Mouse (Mus musculus) adrenal gland, adult (tissue): ENCODE results near the gene Kmt2a.

ENCODE experiments used
- DNase-seq, 2 experiments: peaks; one replicate each; pipeline ENCODE4 v3.0.0; 2022 to 2023; ENCODE audit warnings: low spot score in 1 of 2; ENCODE audit not compliant: inconsistent age in 2 of 2

Gene Kmt2a

DNA sequence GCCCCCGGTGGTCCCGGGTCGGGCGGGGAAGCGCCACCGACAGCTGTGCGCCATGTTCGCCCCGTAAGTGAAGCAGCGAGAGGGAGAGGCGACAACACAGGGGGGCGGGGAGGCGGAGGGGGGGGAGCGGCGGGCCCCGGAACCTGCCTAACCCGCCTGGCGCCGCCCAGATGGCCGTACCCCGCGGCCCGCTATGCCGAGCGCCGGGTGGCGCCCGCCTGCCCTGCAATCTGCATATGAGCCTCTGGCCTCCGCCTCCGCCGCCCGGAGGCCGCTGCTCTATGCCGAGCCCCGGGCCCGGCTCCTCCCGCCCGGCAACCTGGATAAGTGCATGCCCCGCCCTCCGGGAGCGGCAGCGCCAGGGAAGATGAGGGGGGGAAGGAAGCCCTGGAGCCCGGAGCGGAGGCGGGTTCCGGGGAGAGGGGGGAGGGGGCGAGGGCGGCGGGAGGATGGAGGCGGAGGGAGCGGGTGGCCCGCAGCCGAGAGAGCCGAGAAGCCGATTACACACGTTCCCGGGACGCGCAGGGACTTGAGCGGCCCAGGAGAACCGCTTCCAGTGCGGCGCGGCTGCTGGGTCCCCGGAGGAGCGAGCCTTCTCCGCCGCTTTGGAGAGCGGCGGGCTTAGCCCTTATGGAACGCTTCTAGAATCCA lies at the start of gene Kmt2a:
TSS of gene Kmt2a (minus strand) at position 76 of the 651 bp plus-strand sequence.
- peak; percentile 98 to 100 for DNase-seq

DNA sequence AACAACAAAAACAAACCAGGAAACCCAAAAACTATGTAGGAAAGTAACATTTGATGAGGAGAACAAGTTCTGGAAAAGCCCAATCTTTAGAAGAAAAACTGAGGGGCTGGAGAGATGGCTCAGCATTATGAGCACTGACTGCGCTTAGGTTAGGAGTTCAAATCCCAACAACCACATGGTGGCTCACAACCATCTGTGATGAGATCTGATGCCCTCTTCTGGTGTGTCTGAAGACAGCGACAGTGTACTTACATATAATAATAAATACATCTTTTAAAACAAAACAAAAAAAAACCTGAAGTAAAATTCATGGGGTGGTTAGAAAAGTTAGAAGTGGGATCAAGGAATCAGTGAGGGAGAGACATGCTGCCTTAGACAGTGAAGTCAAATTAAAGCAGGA lies 40.4 kb upstream of the Kmt2a start:
- no peak for DNase-seq

DNA sequence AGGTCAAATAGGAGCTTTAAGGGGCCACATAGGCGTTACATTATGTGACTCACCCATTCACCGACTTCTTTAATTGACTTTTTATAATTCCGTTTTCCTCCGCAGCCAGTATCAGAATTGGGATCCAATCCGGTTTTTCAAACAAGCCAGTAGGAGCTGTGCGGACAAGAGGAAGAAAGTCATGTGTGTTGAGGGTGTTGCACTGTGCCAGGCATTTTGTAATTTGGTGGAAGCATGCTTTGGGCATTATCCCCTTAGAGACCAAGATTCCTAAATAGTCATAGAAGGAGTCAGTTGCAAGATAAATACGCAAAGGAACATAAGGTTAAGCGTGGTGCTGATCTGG lies 40.0 kb upstream of the Kmt2a start:
- DNase-seq, result no peak

DNA sequence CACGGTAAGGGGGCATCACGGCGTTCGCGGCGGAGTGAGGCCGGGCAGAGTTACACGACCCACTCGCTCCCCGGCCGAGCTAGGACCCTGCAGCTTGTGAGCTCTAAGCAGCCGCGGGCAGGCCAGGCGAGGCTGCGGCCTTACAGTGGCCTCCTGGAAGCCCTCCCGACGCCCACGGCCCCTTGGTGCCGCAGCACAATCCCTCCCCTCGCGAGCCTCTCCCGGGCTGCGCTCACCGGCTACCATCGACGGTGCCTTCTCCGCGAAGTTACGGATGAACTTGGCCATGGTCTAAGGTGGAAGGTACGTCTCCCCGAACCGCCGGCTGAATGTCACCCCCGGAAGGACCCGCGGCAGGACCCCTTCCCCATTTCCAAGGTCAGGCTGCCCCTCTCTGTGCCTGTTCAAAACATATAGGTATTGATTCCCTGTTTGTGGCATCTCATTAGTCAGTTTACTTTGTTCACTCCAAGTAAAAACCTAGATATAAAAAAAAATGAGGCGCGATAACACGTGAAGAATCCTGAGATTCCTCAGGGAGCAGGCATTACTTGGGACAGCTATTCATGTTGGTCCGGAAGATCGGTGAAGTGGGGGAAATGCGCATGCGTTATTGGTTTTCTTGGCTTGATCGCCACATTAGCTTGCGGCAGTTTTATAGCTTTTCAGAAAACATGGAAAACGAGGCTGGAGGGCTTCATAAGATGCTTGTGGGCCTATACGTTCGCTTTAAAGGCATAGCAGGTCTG lies 39.5 kb upstream of the Kmt2a start, which contains the start of gene Atp5l:
TSS of gene Atp5l (minus strand) at position 369 of the 749 bp plus-strand sequence.
- peak; percentile 89 to 98 for DNase-seq

DNA sequence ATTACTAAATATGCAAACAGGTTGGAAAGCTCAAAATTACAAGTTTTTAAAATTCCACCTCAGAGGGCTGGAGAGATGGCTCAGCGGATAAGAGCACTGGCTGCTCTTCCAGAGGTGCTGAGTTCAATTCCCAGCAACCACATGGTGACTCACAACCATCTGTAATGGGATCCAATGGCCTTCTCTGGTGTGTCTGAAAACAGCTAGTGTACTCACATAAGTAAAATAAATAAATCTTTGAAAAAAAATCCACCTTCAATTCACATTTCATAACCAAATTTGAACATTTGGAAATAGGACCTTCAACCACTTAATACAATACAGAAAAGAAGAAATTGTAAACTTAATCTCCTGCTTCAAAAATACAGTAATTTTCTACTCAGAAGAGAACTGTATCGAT lies 38.5 kb upstream of the Kmt2a start:
- no peak for DNase-seq

DNA sequence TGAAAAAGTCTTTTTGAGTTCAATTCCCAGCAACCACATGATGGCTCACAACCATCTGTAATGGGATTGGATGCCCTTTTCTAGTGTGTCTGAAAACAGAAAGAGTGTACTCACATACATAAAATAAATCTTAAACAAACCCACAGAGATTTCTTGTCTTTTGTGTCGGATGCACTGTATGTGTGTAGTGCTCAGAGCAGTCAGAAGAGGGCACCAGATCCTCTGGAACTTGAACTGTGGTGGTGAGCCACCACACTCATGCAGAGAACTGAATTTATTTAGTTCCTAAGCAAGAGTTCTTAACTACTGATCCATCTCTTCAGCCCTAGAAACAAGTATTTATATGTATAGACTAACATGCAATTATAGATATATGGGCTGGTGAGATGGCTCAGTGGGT lies 35.1 kb upstream of the Kmt2a start:
- peak; percentile 18 to 68 for DNase-seq

DNA sequence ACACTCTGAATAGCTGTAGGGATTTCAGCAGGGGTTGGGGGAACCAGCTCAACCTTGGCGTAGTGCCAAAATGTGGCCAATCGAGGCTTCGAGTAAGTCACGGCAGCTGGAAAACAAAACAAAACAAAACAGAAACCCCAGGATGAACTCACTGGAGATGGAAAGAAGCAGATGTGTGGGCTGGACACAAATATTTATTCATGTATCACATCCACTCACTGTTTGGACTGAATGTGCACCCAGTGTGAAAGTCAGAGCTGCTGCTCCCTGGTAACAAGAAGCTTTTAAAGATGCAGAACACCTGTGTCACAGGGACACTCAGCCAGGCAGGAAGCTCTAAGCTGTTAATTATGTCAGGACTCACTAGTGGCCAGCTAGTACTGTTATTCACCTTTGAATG lies 33.6 kb upstream of the Kmt2a start:
- DNase-seq, result peak in 1 of 2 experiments; percentile 35

DNA sequence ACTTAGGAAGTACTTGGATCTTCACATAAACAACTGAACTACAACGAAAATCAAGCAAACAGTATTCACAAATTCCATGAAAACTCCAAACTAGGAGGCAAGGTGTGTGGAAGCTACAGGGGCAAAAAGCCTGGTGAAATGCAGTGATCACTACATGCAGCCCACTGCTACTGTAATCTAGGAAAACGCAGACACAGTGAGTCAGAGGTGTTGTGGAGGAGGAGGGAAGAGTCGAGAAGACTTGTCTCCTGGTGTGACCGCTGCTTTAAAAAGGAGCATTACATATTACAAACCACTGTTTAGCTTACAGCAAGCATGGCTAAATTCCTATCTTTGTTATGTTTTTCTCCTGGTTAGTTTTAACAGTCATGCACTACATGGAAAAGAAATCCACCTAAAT lies 30.3 kb upstream of the Kmt2a start:
- no peak for DNase-seq

DNA sequence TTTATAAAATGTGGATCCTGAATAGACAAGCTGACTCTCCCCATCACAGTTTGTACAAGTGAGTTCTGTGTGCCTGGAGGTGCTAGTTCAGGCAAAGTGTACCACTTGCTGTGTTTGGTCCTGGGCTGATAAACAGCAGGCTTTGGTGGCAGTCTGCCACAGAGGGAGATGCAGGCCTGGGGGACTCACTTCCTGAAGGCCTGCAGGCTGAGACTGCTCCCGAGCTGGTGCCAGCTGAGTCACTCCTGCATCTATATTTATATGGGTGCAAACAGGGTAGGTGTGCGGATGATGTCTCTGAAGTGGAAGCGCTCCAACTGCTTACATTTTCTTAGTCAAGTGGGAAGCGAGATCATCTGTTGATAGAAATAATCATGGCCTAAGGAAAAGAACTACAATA lies 24.5 kb upstream of the Kmt2a start:
- DNase-seq, result peak in 1 of 2 experiments; percentile 43

DNA sequence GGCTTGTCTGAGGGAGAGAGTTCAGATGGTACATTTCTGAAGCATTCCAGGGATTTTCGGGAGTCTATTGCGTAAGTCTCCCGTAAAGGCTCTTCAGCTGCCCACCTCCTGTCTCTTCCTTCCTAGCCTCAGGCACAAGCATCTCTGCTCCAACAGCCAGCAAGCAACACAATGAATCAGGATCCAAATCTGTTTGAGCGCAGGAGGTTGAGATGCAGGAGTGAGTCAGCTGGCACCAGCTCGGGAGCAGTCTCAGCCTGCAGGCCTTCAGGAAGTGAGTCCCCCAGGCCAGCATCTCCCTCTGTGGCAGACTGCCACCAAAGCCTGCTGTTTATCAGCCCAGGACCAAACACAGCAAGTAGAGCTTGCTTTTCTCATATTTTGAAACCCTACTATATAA lies 23.9 kb upstream of the Kmt2a start:
- peak; percentile 77 to 85 for DNase-seq

DNA sequence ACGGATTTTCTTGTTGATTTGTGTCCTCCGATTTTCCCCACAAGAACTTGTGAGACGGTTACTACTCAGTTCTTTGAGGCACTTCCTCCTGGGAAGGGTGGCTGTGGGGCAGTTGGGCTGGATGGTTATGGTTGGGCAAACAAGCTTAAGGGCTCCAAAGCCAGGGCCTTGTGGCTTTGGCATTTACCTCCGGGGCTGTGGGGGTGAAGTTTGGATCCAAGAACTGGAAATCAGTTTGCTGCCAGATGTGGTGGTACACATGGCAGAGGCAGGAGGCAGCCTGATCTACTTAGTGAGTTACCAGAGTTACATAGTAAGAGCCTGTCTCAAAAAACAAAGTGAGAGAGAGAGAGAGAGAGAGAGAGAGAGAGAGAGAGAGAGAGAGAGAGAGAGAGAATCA lies 22.8 kb upstream of the Kmt2a start:
- DNase-seq, result no peak

DNA sequence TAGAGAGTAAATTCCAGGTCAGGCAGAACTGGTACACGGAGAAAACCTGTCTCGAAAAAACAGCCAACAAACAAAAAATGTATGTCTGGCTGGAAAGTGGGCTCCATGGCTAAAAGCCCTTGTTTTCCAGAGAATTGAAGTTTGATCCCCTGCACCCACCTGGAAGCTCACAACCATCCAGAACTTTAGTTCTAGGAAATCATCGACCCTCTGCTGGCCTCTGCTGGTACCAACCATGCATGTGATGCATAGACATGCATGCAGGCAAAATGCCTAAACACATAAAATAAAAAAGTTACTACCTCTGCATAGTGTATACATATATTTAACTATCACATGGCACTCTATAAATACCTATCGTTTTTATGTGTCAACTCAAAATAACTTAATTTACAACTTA lies 19.3 kb upstream of the Kmt2a start:
- peak in 1 of 2 experiments; percentile 57 for DNase-seq

DNA sequence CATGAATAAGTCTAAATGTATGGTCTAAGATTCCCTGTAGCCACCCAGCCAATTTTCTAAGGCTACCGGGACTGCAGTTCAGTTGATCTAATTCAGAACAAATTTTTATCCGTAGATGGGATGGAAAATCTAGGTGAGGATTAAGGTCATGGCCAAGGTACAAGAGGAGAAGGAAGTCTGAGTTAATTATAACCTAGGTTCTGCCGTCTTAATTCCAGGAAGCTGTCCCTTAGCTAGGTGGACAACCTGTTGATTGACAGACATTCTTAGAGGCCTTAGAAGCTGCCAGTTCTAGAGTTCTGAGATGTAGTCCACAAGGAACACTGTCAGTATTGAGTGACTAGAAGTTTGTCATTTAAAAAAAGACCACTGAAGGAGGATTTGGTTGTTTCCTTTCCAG lies 18.6 kb upstream of the Kmt2a start:
- no peak for DNase-seq

DNA sequence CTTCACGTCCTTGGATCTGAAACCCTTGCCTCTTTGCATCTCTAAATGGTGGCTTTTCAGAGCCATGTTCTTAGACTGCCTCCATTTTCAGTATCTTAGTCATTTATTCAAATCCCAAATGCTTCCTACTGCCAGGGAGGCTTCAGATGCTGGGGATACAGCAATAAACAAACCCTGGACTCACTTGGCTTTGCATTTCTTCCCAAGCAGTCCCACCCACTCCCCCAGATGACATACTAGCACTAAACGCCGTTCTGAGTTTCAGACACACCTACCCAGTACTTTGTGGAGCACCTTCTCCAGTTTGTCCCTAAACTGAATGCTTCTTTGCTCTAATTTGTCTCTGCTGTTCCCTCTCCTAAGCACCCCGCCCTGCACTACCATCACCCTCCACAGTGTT lies 15.9 kb upstream of the Kmt2a start:
- no peak for DNase-seq

DNA sequence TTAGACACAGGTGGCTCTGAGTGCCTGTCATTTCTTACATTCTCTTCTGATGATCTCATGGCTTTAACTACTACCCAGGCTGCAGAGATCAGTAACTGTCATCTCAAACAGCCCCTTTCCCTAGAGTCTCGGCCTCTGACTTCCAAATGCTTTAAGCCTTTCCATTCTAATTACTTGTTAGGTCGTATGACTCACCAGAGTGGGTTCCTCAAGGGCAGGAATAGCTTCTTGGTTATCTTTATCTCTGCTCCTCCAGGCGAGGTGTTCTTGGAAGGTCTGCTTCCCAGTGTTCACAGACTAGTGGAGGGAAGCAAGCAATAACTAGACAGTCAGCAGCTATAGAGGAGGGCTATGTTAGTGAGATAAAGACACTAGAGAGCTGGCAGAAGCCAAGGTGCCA lies 11.6 kb upstream of the Kmt2a start:
- DNase-seq, result peak in 1 of 2 experiments; percentile 33

DNA sequence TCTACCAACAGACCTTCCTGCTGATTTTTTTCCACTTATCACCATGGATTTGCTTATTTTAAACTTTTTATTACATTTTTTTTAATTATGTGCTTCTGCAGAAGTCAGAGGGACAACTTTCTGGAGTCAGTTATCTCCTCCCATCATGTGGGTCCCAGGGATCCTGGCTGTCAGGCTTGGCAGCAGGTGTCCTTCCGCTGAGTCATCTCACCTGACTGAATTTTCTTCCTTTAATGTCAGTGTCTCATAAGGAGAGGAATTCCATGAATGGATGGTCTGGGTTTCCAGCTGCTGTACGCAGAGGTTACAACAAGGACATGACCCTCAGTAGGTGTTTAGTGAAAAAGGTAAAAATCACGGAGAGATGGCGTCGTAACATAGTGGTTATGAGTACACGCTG lies 10.1 kb upstream of the Kmt2a start:
- no peak for DNase-seq

DNA sequence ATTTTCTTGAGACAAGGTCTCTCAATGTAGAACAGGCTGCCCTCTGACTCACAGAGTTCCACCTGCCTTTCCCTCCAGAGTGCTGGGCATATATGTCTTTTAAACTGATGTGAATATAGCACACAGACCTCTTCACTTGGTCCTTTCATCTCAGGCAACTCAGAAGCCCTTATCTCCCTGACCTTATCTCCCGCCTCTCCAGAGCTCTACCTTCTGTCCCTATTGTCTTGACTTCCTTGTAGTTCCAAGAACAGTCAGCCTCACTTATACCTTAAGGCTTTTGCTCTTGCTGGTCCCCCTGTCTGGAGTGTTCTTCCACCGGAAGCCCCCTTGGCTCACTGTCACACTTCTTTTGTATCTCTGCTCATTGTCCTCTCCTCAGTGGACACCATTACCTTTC lies 9.0 kb upstream of the Kmt2a start:
- DNase-seq, result no peak

DNA sequence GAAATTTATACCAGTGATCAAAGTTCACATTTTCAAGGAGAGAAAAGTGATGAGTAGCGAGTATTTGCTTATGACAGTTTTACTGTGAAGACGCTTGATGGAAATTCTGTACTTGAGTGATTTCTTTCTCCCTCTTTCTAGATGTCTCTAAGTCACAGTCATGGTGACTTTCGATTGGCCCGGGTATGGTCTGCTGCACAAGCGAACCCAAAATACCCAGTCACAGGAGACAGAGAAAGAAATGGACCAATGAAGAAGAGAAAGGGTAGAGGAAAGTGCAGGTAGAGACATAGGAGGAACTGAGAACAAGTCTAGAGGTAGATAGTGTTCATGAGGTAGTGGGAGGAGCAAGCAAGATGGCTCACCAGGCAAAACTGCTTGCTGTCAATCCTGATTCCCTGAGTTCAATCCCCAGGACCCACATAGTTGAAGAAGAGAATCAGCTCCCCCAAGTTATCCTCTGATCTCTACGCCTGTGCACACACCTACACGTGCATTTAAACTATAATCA lies 7.1 kb upstream of the Kmt2a start:
- no peak for DNase-seq

DNA sequence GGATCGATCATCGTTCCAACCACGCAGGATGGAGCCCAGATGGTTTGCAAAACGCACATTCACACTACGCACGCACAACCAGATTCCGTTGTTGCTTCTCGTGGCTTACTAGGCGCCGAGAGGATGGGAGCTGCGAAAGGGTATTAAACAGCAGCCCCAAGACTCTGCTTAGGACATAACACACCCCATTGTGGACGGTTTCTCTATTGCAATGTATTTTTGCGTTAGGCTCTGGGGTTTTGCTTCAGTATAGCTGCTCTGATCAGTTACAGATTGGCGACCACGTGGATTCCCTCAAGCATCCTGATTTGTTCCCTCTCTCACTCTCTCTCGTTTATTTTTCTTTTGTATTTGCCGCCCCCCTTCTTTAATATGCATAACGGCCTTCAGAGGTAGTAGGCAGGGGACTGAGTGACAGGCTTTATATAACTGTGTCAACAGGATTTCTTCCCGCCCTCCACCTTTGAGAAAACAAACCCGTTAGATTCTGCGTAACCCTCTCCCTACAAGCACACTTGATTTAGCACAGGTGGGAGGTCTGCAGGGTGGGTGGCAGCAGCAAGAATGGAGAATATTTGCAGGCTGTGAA lies 2.0 kb upstream of the Kmt2a start:
- DNase-seq, result peak in 1 of 2 experiments; percentile 68

DNA sequence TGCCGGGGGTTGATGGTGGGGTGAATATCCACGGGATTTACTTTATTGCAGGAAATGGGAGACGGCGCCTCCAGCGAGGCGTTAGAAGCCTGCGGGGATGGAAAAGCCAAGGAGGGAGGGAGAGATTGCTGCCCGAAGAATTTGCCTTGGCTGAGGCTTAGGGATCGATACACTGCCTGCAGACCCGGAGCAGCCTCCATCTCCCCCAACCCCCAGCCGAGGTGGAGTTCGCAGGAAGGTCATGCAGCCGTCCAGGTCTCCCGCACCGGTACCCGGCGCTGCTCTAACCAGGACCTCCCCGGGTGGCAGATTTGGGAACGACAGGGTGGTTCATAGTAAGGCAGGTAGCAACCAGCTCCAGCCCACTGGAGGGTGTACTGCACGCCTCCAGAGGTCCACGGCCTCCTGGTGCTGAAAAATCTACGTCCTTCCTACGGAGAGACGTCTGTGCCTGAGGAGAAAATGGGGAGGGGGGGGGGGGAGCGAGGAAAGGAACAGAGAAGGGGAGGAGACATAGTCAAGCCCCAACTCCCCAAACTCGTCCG lies 1.4 kb upstream of the Kmt2a start:
- peak; percentile 53 to 81 for DNase-seq

DNA sequence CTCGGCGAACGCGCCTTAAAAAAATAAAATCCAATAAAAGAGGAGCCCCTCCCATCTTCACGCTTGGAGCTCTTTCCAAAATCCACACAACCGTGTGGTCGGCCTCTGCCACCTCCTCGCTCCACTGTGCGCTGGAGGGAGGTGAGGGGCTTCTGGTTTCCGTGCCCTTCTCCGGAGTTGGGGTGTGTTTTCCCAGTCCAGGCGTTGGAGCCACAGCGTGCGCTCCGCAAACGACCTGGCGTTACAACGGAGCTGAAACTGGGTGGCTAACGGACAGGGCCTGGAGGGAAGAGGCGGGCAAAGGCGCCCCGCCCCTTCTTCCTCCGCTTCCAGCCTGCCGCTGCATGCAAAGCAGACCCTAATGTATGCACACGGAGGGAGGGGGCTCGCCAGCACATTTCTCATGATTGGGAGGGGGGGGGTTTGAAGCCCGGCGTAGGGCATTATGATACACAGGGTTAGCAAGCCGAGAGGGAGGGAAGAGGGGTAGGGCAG lies 892 bp upstream of the Kmt2a start:
- peak; percentile 81 to 92 for DNase-seq
